Mouse (Mus musculus): ENCODE measurements around the gene Mecp2. TPM values are rescaled to one million over a fixed set of nuclear protein-coding genes. Genes with fewer than 3 reads are reported as not detected.

Gene Mecp2
- total RNA-seq, 4 experiments from 2014 or later: 85.8 to 96.1 (median 91.7) TPM

DNA sequence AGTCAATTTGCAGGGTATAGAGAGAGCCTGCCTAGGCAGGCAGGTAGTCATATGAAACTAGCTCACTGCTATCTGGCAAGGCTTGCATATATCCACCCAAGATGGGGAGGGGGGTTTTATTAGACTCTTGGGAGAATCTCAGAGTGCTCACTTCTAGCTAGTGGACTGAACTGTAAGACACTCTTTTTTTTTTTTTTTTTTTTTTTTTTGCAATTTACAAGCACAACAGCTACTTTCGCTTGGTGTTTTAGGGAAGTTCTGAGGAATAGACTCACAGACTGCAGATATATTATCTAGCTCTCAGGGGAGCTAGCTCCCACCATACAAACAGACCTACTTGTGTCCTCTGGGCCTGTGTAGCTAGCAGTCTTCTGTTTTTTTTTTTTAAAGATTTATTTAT is 120.6 kb downstream of the Mecp2 start:
- no peak for DNase-seq (ENCODE audit: low spot score in 2 of 2)

GRCm38 (mm10) chrX:74008063-74008462 is 127.1 kb downstream of the Mecp2 start:
- DNase-seq (ENCODE audit: low spot score in 2 of 2): no peak

- DNase-seq (ENCODE audit: low spot score in 2 of 2): no peak
These were observed 128.8 kb downstream of the Mecp2 start for GRCm38 (mm10) chrX:74006401-74006800.

DNA sequence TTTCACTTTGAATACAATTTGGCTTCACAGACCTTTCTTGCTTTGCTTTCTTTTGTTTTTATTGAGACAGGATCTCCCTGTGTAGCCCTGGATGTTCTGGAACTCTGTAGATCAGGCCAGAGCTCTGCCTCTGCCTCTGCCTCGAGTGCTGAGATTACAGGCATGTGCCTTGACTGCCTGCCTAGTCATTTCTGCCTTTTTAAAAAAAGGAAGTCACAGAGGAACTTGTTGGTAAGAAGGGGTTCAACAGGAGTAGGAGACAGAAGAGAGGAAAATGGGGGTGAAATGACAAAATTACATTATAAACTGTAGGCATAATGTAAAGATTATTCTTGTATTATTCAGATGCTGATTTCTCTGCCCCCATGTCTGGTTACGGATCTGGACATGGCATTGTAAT is 131.5 kb downstream of the Mecp2 start:
- DNase-seq (ENCODE audit: low spot score in 2 of 2): no peak

DNA sequence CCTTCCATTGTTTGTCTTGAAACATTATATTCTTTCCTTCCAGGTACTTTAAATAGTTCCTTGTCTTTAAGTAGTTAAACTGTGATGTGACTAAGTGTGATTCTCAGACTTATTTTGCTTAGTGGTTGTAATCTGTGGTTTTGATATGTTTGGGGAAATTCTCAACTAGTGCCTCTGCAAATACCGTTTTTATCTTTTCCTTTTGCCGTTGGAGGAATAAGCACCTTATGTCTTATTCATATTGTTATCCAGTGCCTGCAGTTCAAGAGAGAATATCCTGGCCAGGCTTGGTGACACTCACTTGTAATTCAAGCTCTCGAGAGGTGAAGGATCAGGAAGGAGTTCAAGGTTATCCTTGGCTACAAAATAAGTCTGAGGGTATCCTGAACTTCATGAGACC is 134.1 kb downstream of the Mecp2 start:
- DNase-seq (ENCODE audit: low spot score in 2 of 2): no peak

- peak; percentile 52 to 67 for DNase-seq (ENCODE audit: low spot score in 2 of 2)
These were observed 136.0 kb downstream of the Mecp2 start for GRCm38 (mm10) chrX:73998911-73999869.

DNA sequence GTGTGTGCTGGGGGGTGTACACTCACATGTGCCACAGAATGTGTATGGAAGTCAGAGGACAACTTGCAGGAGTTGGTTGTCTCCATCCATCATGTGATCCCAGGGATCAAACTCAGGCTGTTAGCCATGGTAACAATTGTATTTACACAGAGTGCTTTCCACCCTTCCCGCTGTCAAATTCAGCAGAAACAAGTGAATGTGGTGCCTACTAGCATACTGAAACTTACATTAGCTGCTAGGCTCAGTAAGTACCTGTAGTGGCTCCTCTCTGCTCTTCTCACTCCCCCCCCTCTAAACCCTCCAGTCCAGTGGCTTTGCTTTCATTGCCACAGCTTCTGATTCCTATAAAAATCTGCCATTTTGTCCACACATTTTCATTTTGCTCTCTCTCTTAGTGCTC is 157.4 kb downstream of the Mecp2 start:
- no peak for DNase-seq (ENCODE audit: low spot score in 2 of 2)

Small RNAs within 50 kb of the gene (microRNA-seq; reads per million reads assigned to microRNA genes)
- gene Mir5132 (12.4 to 13.4 reads per million in 2 experiments), gene Mir718 (0 to 0.76 reads per million in 2 experiments)

Other genes starting within 250 kb of the Mecp2 start
- gene Avpr2, start 243.3 kb downstream of the Mecp2 start, total RNA-seq (2022): not detected
- gene L1cam, start 239.3 kb downstream of the Mecp2 start, total RNA-seq (2022): 100 to 1,000 TPM; 117 to 151 (median 128) TPM
- 1 to 10 TPM; 4.9 to 8.0 (median 6.0) TPM for gene Arhgap4, start 213.5 kb downstream of the Mecp2 start, total RNA-seq (2022)
- gene Naa10, start 213.4 kb downstream of the Mecp2 start, total RNA-seq (2022): 10 to 100 TPM; 64.7 to 73.9 (median 67.1) TPM
- gene Renbp, start 204.5 kb downstream of the Mecp2 start, total RNA-seq (2022): 10 to 100 TPM in 3 of 4 experiments, 1 to 10 TPM in 1; 4.9 to 20.0 (median 14.7) TPM
- 10 to 100 TPM; 72.7 to 77.3 (median 73.3) TPM for gene Hcfc1, start 169.0 kb downstream of the Mecp2 start, total RNA-seq (2022)
- gene Irak1, start 111.4 kb downstream of the Mecp2 start, total RNA-seq (2022): 10 to 100 TPM; 49.9 to 75.1 (median 63.7) TPM
- under 1 TPM in 2 of 4 experiments, not detected in 2; 0.45 to 0.83 TPM for gene Opn1mw, start 7.9 kb downstream of the Mecp2 start, total RNA-seq (2022)
- not detected for gene Tex28, start 32.5 kb upstream of the Mecp2 start, total RNA-seq (2022)
- under 1 TPM in 2 of 4 experiments, not detected in 2; 0.20 to 0.24 TPM for gene Tktl1, start 41.9 kb upstream of the Mecp2 start, total RNA-seq (2022)
- gene Flna, start 114.5 kb upstream of the Mecp2 start, total RNA-seq (2022): 100 to 1,000 TPM in 1 of 4 experiments, 10 to 100 TPM in 3; 70.1 to 101 (median 86.8) TPM
- 10 to 100 TPM; 33.0 to 42.3 (median 35.6) TPM for gene Emd, start 119.3 kb upstream of the Mecp2 start, total RNA-seq (2022)
- 100 to 1,000 TPM; 106 to 243 (median 166) TPM for gene Rpl10, start 135.4 kb upstream of the Mecp2 start, total RNA-seq (2022)
- 10 to 100 TPM; 64.2 to 86.3 (median 75.9) TPM for gene Taz, start 146.5 kb upstream of the Mecp2 start, total RNA-seq (2022)
- gene Dnase1l1, start 147.0 kb upstream of the Mecp2 start, total RNA-seq (2022): 1 to 10 TPM; 2.9 to 7.3 (median 5.2) TPM
- 100 to 1,000 TPM; 325 to 354 (median 338) TPM for gene Atp6ap1, start 161.7 kb upstream of the Mecp2 start, total RNA-seq (2022)
- 100 to 1,000 TPM; 637 to 728 (median 671) TPM for gene Gdi1, start 169.6 kb upstream of the Mecp2 start, total RNA-seq (2022)
- gene Fam50a, start 177.7 kb upstream of the Mecp2 start, total RNA-seq (2022): 10 to 100 TPM; 28.7 to 39.4 (median 30.9) TPM
- gene Plxna3, start 193.7 kb upstream of the Mecp2 start, total RNA-seq (2022): 10 to 100 TPM; 30.0 to 38.9 (median 33.1) TPM
- 10 to 100 TPM; 23.8 to 28.8 (median 26.8) TPM for gene Lage3, start 218.3 kb upstream of the Mecp2 start, total RNA-seq (2022)
- gene Ubl4a, start 237.9 kb upstream of the Mecp2 start, total RNA-seq (2022): 10 to 100 TPM; 53.8 to 75.5 (median 62.2) TPM
- gene Slc10a3, start 238.0 kb upstream of the Mecp2 start, total RNA-seq (2022): 1 to 10 TPM; 2.6 to 3.4 (median 2.9) TPM